Mouse (Mus musculus): ENCODE measurements at regions not wholly inside any gene's neighbourhood (a gene's known extent, or its start where the extent isn't known, plus 50 kb on each side); places are given as distances from the start of the nearest gene placed in this dataset.

GRCm38 (mm10) chr3:143978703-143979102, 226.3 kb downstream of the Lmo4 start:
- DNase-seq (ENCODE audit: low read depth in 3 of 3, low spot score in 3 of 3) (no peak), ATAC-seq (ENCODE audit: insufficient read depth) (no peak)
- Histone ChIP-seq H3K27ac (no peak overlapping the region), H3K4me2 (ENCODE audit: low read depth) (no peak overlapping the region), H3K27me3 (ENCODE audit: control insufficient read depth, insufficient read depth, low read length) (no peaks in the 10 kb centered on the region), H3K36me3 (replicated peaks; ENCODE audit: control insufficient read depth, insufficient read depth, low read depth) (no peaks in the 10 kb centered on the region), H3K9me3 (ENCODE audit: control insufficient read depth, low read length) (no peaks in the 10 kb centered on the region), H3K9ac (replicated peaks) (no peak overlapping the region), H3K4me3 (ENCODE audit: insufficient read depth in 1 of 2, low read depth in 2 of 2, low read length in 2 of 2) (no peak overlapping the region), H3K4me1 (replicated peaks; ENCODE audit: control insufficient read depth in 2 of 2, insufficient read depth in 2 of 2, low read length in 1 of 2) (no peaks in the 10 kb centered on the region)
- no peak for TF ChIP-seq EP300 (IDR thresholded peaks at IDR 0.05; ENCODE audit: low read depth)
- 59% methylated on average over 2 of the region's 2 CpGs for WGBS (ENCODE audit: insufficient replicate concordance)

- H3K4me1 ChIP-seq (replicated peaks; ENCODE audit: control insufficient read depth in 2 of 2, insufficient read depth in 2 of 2, low read length in 1 of 2) = no peaks in the 10 kb centered on the region
- ATAC-seq (ENCODE audit: insufficient read depth) (no peak), DNase-seq (ENCODE audit: low read depth in 3 of 3, low spot score in 3 of 3) (no peak)
- no peak overlapping the region for H3K4me3 ChIP-seq (ENCODE audit: insufficient read depth in 1 of 2, low read depth in 2 of 2, low read length in 2 of 2)
- WGBS (ENCODE audit: insufficient replicate concordance) = 71% methylated on average over 7 of the region's 7 CpGs
- H3K9me3 ChIP-seq (ENCODE audit: control insufficient read depth, low read length) = no peaks in the 10 kb centered on the region
- H3K4me2 ChIP-seq (ENCODE audit: low read depth) = no peak overlapping the region
- no peaks in the 10 kb centered on the region for H3K36me3 ChIP-seq (replicated peaks; ENCODE audit: control insufficient read depth, insufficient read depth, low read depth)
- H3K27ac ChIP-seq = no peak overlapping the region
- TF ChIP-seq EP300 (IDR thresholded peaks at IDR 0.05; ENCODE audit: low read depth) = no peak
- no peak for TF ChIP-seq CTCF (IDR thresholded peaks at IDR 0.05; ENCODE audit: low read depth)
- H3K27me3 ChIP-seq (ENCODE audit: control insufficient read depth, insufficient read depth, low read length) = no peaks in the 10 kb centered on the region
- no peak overlapping the region for H3K9ac ChIP-seq (replicated peaks)
These were observed 227.1 kb downstream of the Lmo4 start for GRCm38 (mm10) chr3:143977886-143978447.

GRCm38 (mm10) chr3:143973582-143973981, 231.4 kb downstream of the Lmo4 start:
- DNase-seq (ENCODE audit: low read depth in 3 of 3, low spot score in 3 of 3) (no peak), ATAC-seq (ENCODE audit: insufficient read depth) (no peak)
- Histone ChIP-seq H3K9ac (replicated peaks) (no peak overlapping the region), H3K4me2 (ENCODE audit: low read depth) (no peak overlapping the region), H3K36me3 (replicated peaks; ENCODE audit: control insufficient read depth, insufficient read depth, low read depth) (no peaks in the 10 kb centered on the region), H3K27me3 (ENCODE audit: control insufficient read depth, insufficient read depth, low read length) (no peaks in the 10 kb centered on the region), H3K4me1 (replicated peaks; ENCODE audit: control insufficient read depth in 2 of 2, insufficient read depth in 2 of 2, low read length in 1 of 2) (no peaks in the 10 kb centered on the region), H3K9me3 (ENCODE audit: control insufficient read depth, low read length) (no peaks in the 10 kb centered on the region), H3K4me3 (ENCODE audit: insufficient read depth in 1 of 2, low read depth in 2 of 2, low read length in 2 of 2) (no peak overlapping the region), H3K27ac (no peak overlapping the region)
- TF ChIP-seq EP300 (IDR thresholded peaks at IDR 0.05; ENCODE audit: low read depth) = no peak
- no peak for TF ChIP-seq CTCF (IDR thresholded peaks at IDR 0.05; ENCODE audit: low read depth)
- WGBS (ENCODE audit: insufficient replicate concordance) = 65% methylated on average over 9 of the region's 9 CpGs

- H3K27ac ChIP-seq = no peak overlapping the region
- no peaks in the 10 kb centered on the region for H3K9me3 ChIP-seq (ENCODE audit: control insufficient read depth, low read length)
- no peak overlapping the region for H3K4me2 ChIP-seq (ENCODE audit: low read depth)
- no peaks in the 10 kb centered on the region for H3K36me3 ChIP-seq (replicated peaks; ENCODE audit: control insufficient read depth, insufficient read depth, low read depth)
- no peak for ATAC-seq (ENCODE audit: insufficient read depth)
- no peak overlapping the region for H3K4me3 ChIP-seq (ENCODE audit: insufficient read depth in 1 of 2, low read depth in 2 of 2, low read length in 2 of 2)
- H3K4me1 ChIP-seq (replicated peaks; ENCODE audit: control insufficient read depth in 2 of 2, insufficient read depth in 2 of 2, low read length in 1 of 2) = no peaks in the 10 kb centered on the region
- no peak for DNase-seq (ENCODE audit: low read depth in 3 of 3, low spot score in 3 of 3)
- no peak overlapping the region for H3K9ac ChIP-seq (replicated peaks)
- TF ChIP-seq CTCF (IDR thresholded peaks at IDR 0.05; ENCODE audit: low read depth) = no peak
- no peak for TF ChIP-seq EP300 (IDR thresholded peaks at IDR 0.05; ENCODE audit: low read depth)
- H3K27me3 ChIP-seq (ENCODE audit: control insufficient read depth, insufficient read depth, low read length) = no peaks in the 10 kb centered on the region
These were observed 232.7 kb downstream of the Lmo4 start for GRCm38 (mm10) chr3:143972351-143972750.

- TF ChIP-seq EP300 (IDR thresholded peaks at IDR 0.05; ENCODE audit: low read depth) (no peak), CTCF (IDR thresholded peaks at IDR 0.05; ENCODE audit: low read depth) (no peak)
- Histone ChIP-seq H3K4me1 (replicated peaks; ENCODE audit: control insufficient read depth in 2 of 2, insufficient read depth in 2 of 2, low read length in 1 of 2) (no peaks in the 10 kb centered on the region), H3K4me2 (ENCODE audit: low read depth) (no peak overlapping the region), H3K36me3 (replicated peaks; ENCODE audit: control insufficient read depth, insufficient read depth, low read depth) (no peaks in the 10 kb centered on the region), H3K9ac (replicated peaks) (no peak overlapping the region), H3K27ac (no peak overlapping the region), H3K4me3 (ENCODE audit: insufficient read depth in 1 of 2, low read depth in 2 of 2, low read length in 2 of 2) (no peak overlapping the region), H3K27me3 (ENCODE audit: control insufficient read depth, insufficient read depth, low read length) (no peaks in the 10 kb centered on the region), H3K9me3 (ENCODE audit: control insufficient read depth, low read length) (no peaks in the 10 kb centered on the region)
- DNase-seq (ENCODE audit: low read depth in 3 of 3, low spot score in 3 of 3) (no peak), ATAC-seq (ENCODE audit: insufficient read depth) (no peak)
- WGBS (ENCODE audit: insufficient replicate concordance) = 68% methylated on average over 11 of the region's 11 CpGs
These were observed 234.2 kb downstream of the Lmo4 start for GRCm38 (mm10) chr3:143970771-143971170.
